Mouse (Mus musculus): Measurements from ENCODE around the gene Tle6. TPM values are rescaled to one million over a fixed set of nuclear protein-coding genes. Genes with fewer than 3 reads are reported as not detected.
"Not testable (repeated sequence)": the region's sequence is repeated elsewhere in the genome, so short reads cannot be mapped to it uniquely, and the experiment has no call there.

Gene Tle6
- polyA plus RNA-seq, 1 experiment from 2014 or later = 3.5 TPM

- Histone ChIP-seq H3K4me2 (ENCODE audit: low read depth, low read length) (peak overlapping the region; percentile 96), H3K27me3 (ENCODE audit: control insufficient read depth, insufficient read depth, low read depth, low read length) (no peaks in the 10 kb centered on the region), H3K4me3 (ENCODE audit: low read depth, low read length) (peak overlapping the region; percentile 81; the same call in 1 of the 2 replicates), H3K9ac (ENCODE audit: low read depth, low read length) (peak overlapping the region; percentile 90; the same call in 1 of the 2 replicates), H3K9me3 (replicated peaks; ENCODE audit: control insufficient read depth, low read length) (no peaks in the 10 kb centered on the region), H3K27ac (ENCODE audit: low read length) (no peak overlapping the region), H3K36me3 (ENCODE audit: control insufficient read depth, insufficient read depth) (no peaks in the 10 kb centered on the region), H3K4me1 (ENCODE audit: control insufficient read depth, low read depth, low read length) (peaks cover 12% of the 10 kb centered on the region)
- no peak for ATAC-seq (ENCODE audit: low read depth)
- 69% methylated on average over 8 of the region's 8 CpGs for WGBS (ENCODE audit: insufficient replicate concordance)
These were observed 41.2 kb upstream of the Tle6 start for GRCm38 (mm10) chr10:81641978-81642647.

DNA sequence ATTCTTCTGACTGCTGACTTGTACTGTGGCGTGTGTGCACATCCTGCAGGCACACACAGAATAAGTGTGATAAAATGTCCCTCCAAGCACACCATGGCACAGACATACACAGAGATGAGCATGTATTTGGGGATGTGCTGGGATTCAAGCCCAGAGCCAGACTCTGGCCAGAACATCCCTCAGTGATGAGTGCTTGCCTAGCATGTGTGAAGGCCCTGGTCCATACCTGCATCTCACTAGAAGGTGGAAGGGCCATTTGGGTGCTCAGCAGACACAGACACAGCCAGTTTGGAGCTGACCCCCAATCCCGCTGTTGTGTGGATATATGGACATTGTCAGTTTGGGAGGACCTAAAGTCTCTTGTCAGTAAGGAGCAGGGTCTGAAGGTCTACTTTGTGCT is 40.7 kb upstream of the Tle6 start:
- Histone ChIP-seq H3K4me1 (ENCODE audit: control insufficient read depth, low read depth, low read length) (peaks cover 12% of the 10 kb centered on the region), H3K27me3 (ENCODE audit: control insufficient read depth, insufficient read depth, low read depth, low read length) (no peaks in the 10 kb centered on the region), H3K27ac (ENCODE audit: low read length) (no peak overlapping the region), H3K4me3 (ENCODE audit: low read depth, low read length) (no peak overlapping the region), H3K9me3 (replicated peaks; ENCODE audit: control insufficient read depth, low read length) (no peaks in the 10 kb centered on the region), H3K36me3 (ENCODE audit: control insufficient read depth, insufficient read depth) (no peaks in the 10 kb centered on the region), H3K4me2 (ENCODE audit: low read depth, low read length) (no peak overlapping the region), H3K9ac (ENCODE audit: low read depth, low read length) (no peak overlapping the region)
- ATAC-seq (ENCODE audit: low read depth) = no peak
- 77% methylated on average over 2 of the region's 2 CpGs for WGBS (ENCODE audit: insufficient replicate concordance)

- H3K36me3 ChIP-seq (ENCODE audit: control insufficient read depth, insufficient read depth); H3K9me3 ChIP-seq (replicated peaks; ENCODE audit: control insufficient read depth, low read length); H3K4me3 ChIP-seq (ENCODE audit: low read depth, low read length); H3K4me2 ChIP-seq (ENCODE audit: low read depth, low read length); H3K9ac ChIP-seq (ENCODE audit: low read depth, low read length); ATAC-seq (ENCODE audit: low read depth); H3K27ac ChIP-seq (ENCODE audit: low read length); H3K27me3 ChIP-seq (ENCODE audit: control insufficient read depth, insufficient read depth, low read depth, low read length): not testable (repeated sequence)
- H3K4me1 ChIP-seq (ENCODE audit: control insufficient read depth, low read depth, low read length) = peaks cover 12% of the 10 kb centered on the region
- WGBS (ENCODE audit: insufficient replicate concordance) = 56% methylated on average over 4 of the region's 4 CpGs
These were observed 40.0 kb upstream of the Tle6 start for GRCm38 (mm10) chr10:81640825-81641224.

- WGBS (ENCODE audit: insufficient replicate concordance) = 54% methylated on average over 6 of the region's 6 CpGs
- Histone ChIP-seq H3K4me2 (ENCODE audit: low read depth, low read length) (no peak overlapping the region), H3K4me1 (ENCODE audit: control insufficient read depth, low read depth, low read length) (peaks cover 23% of the 10 kb centered on the region), H3K27ac (ENCODE audit: low read length) (no peak overlapping the region), H3K27me3 (ENCODE audit: control insufficient read depth, insufficient read depth, low read depth, low read length) (no peaks in the 10 kb centered on the region), H3K36me3 (ENCODE audit: control insufficient read depth, insufficient read depth) (no peaks in the 10 kb centered on the region), H3K9ac (ENCODE audit: low read depth, low read length) (no peak overlapping the region), H3K9me3 (replicated peaks; ENCODE audit: control insufficient read depth, low read length) (no peaks in the 10 kb centered on the region), H3K4me3 (ENCODE audit: low read depth, low read length) (no peak overlapping the region)
- ATAC-seq (ENCODE audit: low read depth) = no peak
These were observed 37.2 kb upstream of the Tle6 start for GRCm38 (mm10) chr10:81638101-81638500.

DNA sequence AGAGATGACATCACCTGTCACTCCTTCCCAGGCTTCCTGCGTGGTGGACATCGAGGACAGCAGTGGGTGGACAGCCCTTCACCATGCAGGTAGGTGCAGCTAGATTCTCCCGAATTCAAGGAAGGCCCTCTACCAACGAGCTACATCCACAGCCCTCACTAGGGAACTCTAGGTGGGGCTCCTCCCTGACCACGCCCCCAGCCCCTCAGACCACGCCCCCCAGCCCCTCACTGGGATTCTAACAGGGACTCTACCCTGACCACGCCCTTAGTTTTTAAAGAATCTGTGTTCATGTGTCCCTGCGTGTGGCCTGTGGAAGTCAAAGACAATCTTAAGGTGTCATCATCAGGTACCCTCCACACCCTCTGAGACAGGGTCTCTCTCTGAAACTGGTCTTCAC is 35.5 kb upstream of the Tle6 start:
- H3K27ac ChIP-seq (ENCODE audit: low read length) = no peak overlapping the region
- ATAC-seq (ENCODE audit: low read depth) = no peak
- no peak overlapping the region for H3K4me3 ChIP-seq (ENCODE audit: low read depth, low read length)
- no peak overlapping the region for H3K9ac ChIP-seq (ENCODE audit: low read depth, low read length)
- 13% methylated on average over 8 of the region's 8 CpGs for WGBS (ENCODE audit: insufficient replicate concordance)
- no peak overlapping the region for H3K4me2 ChIP-seq (ENCODE audit: low read depth, low read length)
- H3K36me3 ChIP-seq (ENCODE audit: control insufficient read depth, insufficient read depth) = no peaks in the 10 kb centered on the region
- H3K4me1 ChIP-seq (ENCODE audit: control insufficient read depth, low read depth, low read length) = peaks cover 11% of the 10 kb centered on the region
- H3K27me3 ChIP-seq (ENCODE audit: control insufficient read depth, insufficient read depth, low read depth, low read length) = no peaks in the 10 kb centered on the region
- no peaks in the 10 kb centered on the region for H3K9me3 ChIP-seq (replicated peaks; ENCODE audit: control insufficient read depth, low read length)

DNA sequence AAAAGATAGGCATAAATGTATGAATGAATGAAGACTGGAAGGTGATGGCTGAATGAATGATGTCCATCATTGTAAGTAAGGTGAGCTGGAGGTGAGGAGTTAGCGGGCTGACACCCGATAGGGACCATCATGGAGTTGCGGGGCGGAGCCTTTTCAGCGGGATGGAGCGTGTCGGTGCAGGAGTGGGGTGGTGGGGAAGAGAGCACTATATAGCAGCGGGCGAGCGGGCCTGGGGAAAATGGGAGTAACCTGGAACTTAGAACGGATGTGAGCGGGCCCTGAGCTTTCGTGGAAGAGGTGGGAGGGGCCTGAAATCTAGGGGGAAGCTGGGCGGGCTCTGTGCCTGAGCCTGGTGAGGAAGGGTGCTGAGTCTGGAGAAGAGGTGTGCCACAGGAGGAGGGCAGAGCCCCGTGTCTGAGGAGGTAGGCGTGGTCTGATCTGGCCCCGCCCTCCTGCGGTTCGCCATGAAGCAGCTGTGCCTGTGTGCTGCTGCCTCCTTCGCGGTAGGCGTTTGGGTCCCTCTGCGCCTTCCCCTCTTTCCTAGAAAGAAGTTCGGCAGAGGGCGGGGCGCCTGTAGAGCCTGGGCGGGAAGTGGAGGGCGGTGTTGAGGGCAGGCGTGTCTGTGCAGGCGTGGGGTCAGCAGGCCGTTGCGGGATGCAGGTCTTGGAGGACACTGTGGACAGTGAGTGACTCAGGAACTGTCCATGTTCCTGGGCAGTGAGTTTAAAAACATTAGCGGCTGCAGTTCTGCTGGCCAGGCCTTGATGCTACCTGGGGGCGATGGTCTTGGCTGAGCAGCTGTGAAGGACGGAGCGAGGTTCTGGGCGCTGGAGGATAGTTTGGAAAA is 32.6 kb upstream of the Tle6 start:
- ATAC-seq (ENCODE audit: low read depth) = peak; percentile 94
- no peaks in the 10 kb centered on the region for H3K27me3 ChIP-seq (ENCODE audit: control insufficient read depth, insufficient read depth, low read depth, low read length)
- H3K4me2 ChIP-seq (ENCODE audit: low read depth, low read length) = peak overlapping the region; percentile 87
- H3K36me3 ChIP-seq (ENCODE audit: control insufficient read depth, insufficient read depth) = no peaks in the 10 kb centered on the region
- peak overlapping the region; percentile 60 for H3K9ac ChIP-seq (ENCODE audit: low read depth, low read length)
- no peaks in the 10 kb centered on the region for H3K9me3 ChIP-seq (replicated peaks; ENCODE audit: control insufficient read depth, low read length)
- peak overlapping the region; percentile 62 for H3K4me3 ChIP-seq (ENCODE audit: low read depth, low read length)
- peaks cover 11% of the 10 kb centered on the region for H3K4me1 ChIP-seq (ENCODE audit: control insufficient read depth, low read depth, low read length)
- 4% methylated on average over 36 of the region's 37 CpGs for WGBS (ENCODE audit: insufficient replicate concordance)
- H3K27ac ChIP-seq (ENCODE audit: low read length) = no peak overlapping the region

DNA sequence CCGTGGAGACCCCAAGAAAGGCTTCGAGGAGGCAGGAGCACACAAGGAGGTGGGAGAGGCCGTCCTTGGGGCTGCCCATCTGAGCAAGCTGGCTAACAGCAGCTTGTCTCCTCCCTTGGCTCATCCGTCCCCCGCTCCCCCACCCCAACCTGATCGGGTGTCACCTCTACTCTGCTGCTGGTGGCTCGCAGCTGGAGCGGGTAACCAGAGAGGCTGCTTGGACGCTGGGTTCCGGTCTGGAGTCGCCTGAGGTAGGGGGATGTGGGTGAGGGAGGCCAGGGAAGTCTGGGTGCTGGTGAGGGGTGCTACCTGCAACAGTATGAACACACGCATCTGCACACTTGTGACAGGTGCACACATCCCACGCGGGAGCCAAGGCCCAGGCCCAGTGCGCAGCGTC is 27.5 kb upstream of the Tle6 start, which contains the start of gene Ankrd24:
TSS of gene Ankrd24 (plus strand) at position 151 of the 400 bp plus-strand sequence.
- peak within 1 kb of the TSS; percentile 88 for H3K27ac ChIP-seq (ENCODE audit: low read length)
- peaks cover 22% of the 10 kb centered on the region for H3K4me1 ChIP-seq (ENCODE audit: control insufficient read depth, low read depth, low read length)
- peak within 1 kb of the TSS; percentile 76 for H3K4me3 ChIP-seq (ENCODE audit: low read depth, low read length)
- no peaks in the 10 kb centered on the region for H3K36me3 ChIP-seq (ENCODE audit: control insufficient read depth, insufficient read depth)
- H3K9me3 ChIP-seq (replicated peaks; ENCODE audit: control insufficient read depth, low read length) = no peaks in the 10 kb centered on the region
- 82% methylated on average over 16 of the region's 16 CpGs for WGBS (ENCODE audit: insufficient replicate concordance)
- ATAC-seq (ENCODE audit: low read depth) = no peak
- H3K27me3 ChIP-seq (ENCODE audit: control insufficient read depth, insufficient read depth, low read depth, low read length) = no peaks in the 10 kb centered on the region
- H3K9ac ChIP-seq (ENCODE audit: low read depth, low read length) = peak within 1 kb of the TSS; percentile 72
- peak within 1 kb of the TSS; percentile 80 for H3K4me2 ChIP-seq (ENCODE audit: low read depth, low read length)

- peak overlapping the region; percentile 88 for H3K27ac ChIP-seq (ENCODE audit: low read length)
- peak; percentile 18 for ATAC-seq (ENCODE audit: low read depth)
- WGBS (ENCODE audit: insufficient replicate concordance) = 41% methylated on average over 7 of the region's 7 CpGs
- H3K27me3 ChIP-seq (ENCODE audit: control insufficient read depth, insufficient read depth, low read depth, low read length) = no peaks in the 10 kb centered on the region
- H3K4me3 ChIP-seq (ENCODE audit: low read depth, low read length) = peak overlapping the region; percentile 76
- H3K9ac ChIP-seq (ENCODE audit: low read depth, low read length) = peak overlapping the region; percentile 72
- no peaks in the 10 kb centered on the region for H3K36me3 ChIP-seq (ENCODE audit: control insufficient read depth, insufficient read depth)
- H3K4me1 ChIP-seq (ENCODE audit: control insufficient read depth, low read depth, low read length) = peaks cover 20% of the 10 kb centered on the region
- H3K4me2 ChIP-seq (ENCODE audit: low read depth, low read length) = peak overlapping the region; percentile 80
- no peaks in the 10 kb centered on the region for H3K9me3 ChIP-seq (replicated peaks; ENCODE audit: control insufficient read depth, low read length)
These were observed 27.0 kb upstream of the Tle6 start for GRCm38 (mm10) chr10:81627836-81628220.

Data from liver, embryonic 16.5 days (tissue).